Mouse (Mus musculus) liver, postnatal 0 days (tissue): ENCODE measurements around the gene Psma2.

ENCODE experiments used
- CTCF ChIP-seq: sonication (generic); IDR thresholded peaks from 2 replicates; pipeline ENCODE4 v1.5.1; 2016; ENCODE audit warnings: antibody characterized with exemption, low read depth
- EP300 ChIP-seq: IDR thresholded peaks from 2 replicates; pipeline ENCODE4 v1.6.1; 2016; ENCODE audit warnings: antibody characterized with exemption, low read depth, mild to moderate bottlenecking

DNA sequence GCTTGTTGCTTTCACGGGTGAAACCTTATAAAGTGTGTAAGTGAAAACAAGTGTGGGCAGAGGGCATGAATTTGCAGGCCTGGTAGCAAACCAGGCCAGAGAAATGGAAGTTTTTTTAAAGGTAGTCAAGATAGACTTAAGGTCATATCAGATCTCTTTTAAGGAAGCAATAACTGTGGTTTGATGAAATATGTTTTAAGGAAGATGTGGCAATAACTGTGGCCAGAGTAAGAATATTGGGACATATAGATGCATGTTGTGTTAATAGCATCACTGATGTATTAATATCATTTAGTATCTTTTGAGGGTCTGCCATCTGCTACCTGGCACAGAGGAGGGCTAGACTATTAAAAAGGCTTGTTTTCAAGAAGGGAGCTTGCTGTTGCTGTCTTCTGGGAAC lies 27.0 kb downstream of the Psma2 start:
- TF ChIP-seq CTCF, result no peak
- no peak for TF ChIP-seq EP300
